Mouse (Mus musculus): Measurements from ENCODE around the gene Zbtb46. TPM values are rescaled to one million over a fixed set of nuclear protein-coding genes. Genes with fewer than 3 reads are reported as not detected.

The Zbtb46 gene
- polyA plus RNA-seq, 2 experiments: 5.3 to 6.8 TPM

DNA sequence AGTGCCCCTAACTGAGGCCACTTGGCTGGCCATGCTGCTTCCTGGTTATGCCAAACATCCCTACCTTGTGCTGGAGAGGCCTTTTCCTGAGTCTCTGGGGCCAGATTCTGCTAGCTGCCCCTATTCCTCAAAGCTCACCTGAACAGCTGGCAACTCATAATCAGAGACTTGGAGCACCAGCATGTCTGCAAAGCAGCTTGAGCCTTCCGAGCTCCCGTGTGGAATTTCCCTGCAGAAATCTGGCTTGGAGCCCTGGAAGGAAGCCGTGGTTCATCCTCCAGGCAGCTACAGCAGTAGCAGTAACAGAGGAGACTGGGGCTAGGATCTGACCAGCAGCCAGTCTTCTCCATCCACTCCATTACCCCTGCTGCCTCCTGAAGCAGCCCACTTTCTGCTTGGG is 73.3 kb downstream of the Zbtb46 start:
- no peak overlapping the region for H3K4me3 ChIP-seq (ENCODE audit: insufficient read depth in 1 of 2, low read depth in 2 of 2, low read length in 2 of 2)
- H3K36me3 ChIP-seq (replicated peaks; ENCODE audit: control insufficient read depth, insufficient read depth, low read depth): peaks cover 8% of the 10 kb centered on the region
- no peaks in the 10 kb centered on the region for H3K9me3 ChIP-seq (ENCODE audit: control insufficient read depth, low read length)
- H3K4me2 ChIP-seq (ENCODE audit: low read depth): no peak overlapping the region
- WGBS (ENCODE audit: insufficient replicate concordance): 82% methylated on average over 3 of the region's 3 CpGs
- H3K4me1 ChIP-seq (replicated peaks; ENCODE audit: control insufficient read depth in 2 of 2, insufficient read depth in 2 of 2, low read length in 1 of 2): no peaks in the 10 kb centered on the region
- ATAC-seq (ENCODE audit: insufficient read depth): no peak
- H3K27ac ChIP-seq: no peak overlapping the region
- H3K27me3 ChIP-seq (ENCODE audit: control insufficient read depth, insufficient read depth, low read length): no peaks in the 10 kb centered on the region
- no peak for DNase-seq (ENCODE audit: low read depth in 3 of 3, low spot score in 3 of 3)
- H3K9ac ChIP-seq (replicated peaks): no peak overlapping the region
- TF ChIP-seq EP300 (IDR thresholded peaks at IDR 0.05; ENCODE audit: low read depth) (no peak), CTCF (IDR thresholded peaks at IDR 0.05; ENCODE audit: low read depth) (no peak)

DNA sequence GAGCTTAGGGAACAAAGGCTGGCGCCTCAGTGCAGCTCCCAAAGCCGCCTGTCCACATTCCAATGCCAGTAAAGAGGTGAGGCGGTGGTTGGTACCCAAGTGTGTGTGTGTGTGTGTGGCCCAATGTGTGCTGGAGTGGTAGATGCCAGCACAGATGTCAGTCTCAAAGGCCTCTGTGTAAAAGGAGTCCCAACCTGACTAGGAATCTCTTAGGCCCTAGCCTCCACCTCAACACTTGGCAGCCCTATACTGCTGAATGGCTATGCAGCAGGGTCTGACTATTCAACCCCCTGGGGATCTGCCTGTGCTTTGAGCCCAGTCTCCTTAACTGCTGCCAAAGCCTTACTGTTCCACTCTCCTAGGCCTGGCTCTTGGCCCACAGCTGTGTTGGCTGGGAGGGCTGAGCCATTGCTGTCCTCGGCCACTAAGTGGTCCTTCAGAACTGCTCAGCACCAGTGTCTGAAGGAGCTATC is 74.3 kb downstream of the Zbtb46 start:
- Histone ChIP-seq H3K4me1 (replicated peaks; ENCODE audit: control insufficient read depth in 2 of 2, insufficient read depth in 2 of 2, low read length in 1 of 2) (no peaks in the 10 kb centered on the region), H3K9me3 (ENCODE audit: control insufficient read depth, low read length) (no peaks in the 10 kb centered on the region), H3K27me3 (ENCODE audit: control insufficient read depth, insufficient read depth, low read length) (no peaks in the 10 kb centered on the region), H3K4me2 (ENCODE audit: low read depth) (no peak overlapping the region), H3K36me3 (replicated peaks; ENCODE audit: control insufficient read depth, insufficient read depth, low read depth) (peaks cover 15% of the 10 kb centered on the region), H3K27ac (no peak overlapping the region), H3K4me3 (ENCODE audit: insufficient read depth in 1 of 2, low read depth in 2 of 2, low read length in 2 of 2) (no peak overlapping the region), H3K9ac (replicated peaks) (no peak overlapping the region)
- no peak for TF ChIP-seq CTCF (IDR thresholded peaks at IDR 0.05; ENCODE audit: low read depth)
- TF ChIP-seq EP300 (IDR thresholded peaks at IDR 0.05; ENCODE audit: low read depth): no peak
- WGBS (ENCODE audit: insufficient replicate concordance): 82% methylated on average over 4 of the region's 4 CpGs
- DNase-seq (ENCODE audit: low read depth in 3 of 3, low spot score in 3 of 3): no peak
- ATAC-seq (ENCODE audit: insufficient read depth): no peak

DNA sequence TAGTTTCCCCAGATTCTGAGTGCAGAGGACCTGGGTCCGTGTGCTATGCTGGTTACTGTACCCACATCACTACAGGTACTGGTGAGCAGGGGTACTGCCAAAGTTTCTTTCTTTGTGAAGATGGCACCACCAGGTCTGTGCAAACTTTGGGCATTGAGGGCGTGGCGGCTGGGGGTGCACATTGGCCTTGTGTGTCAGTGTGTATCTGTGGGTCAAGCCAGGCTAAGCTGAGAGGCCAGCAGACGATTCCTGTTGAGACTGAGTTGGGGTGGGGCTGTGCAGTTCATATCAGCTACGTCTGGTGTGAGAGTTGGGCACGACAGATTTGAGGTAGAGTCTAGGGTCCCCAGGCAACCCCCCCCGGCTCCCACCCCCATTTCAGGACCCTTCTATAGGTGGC is 74.8 kb downstream of the Zbtb46 start:
- peaks cover 19% of the 10 kb centered on the region for H3K36me3 ChIP-seq (replicated peaks; ENCODE audit: control insufficient read depth, insufficient read depth, low read depth)
- no peak overlapping the region for H3K27ac ChIP-seq
- no peaks in the 10 kb centered on the region for H3K9me3 ChIP-seq (ENCODE audit: control insufficient read depth, low read length)
- no peak for DNase-seq (ENCODE audit: low read depth in 3 of 3, low spot score in 3 of 3)
- 69% methylated on average over 7 of the region's 7 CpGs for WGBS (ENCODE audit: insufficient replicate concordance)
- ATAC-seq (ENCODE audit: insufficient read depth): no peak
- no peak overlapping the region for H3K4me2 ChIP-seq (ENCODE audit: low read depth)
- no peaks in the 10 kb centered on the region for H3K4me1 ChIP-seq (replicated peaks; ENCODE audit: control insufficient read depth in 2 of 2, insufficient read depth in 2 of 2, low read length in 1 of 2)
- H3K27me3 ChIP-seq (ENCODE audit: control insufficient read depth, insufficient read depth, low read length): no peaks in the 10 kb centered on the region
- no peak overlapping the region for H3K4me3 ChIP-seq (ENCODE audit: insufficient read depth in 1 of 2, low read depth in 2 of 2, low read length in 2 of 2)
- TF ChIP-seq EP300 (IDR thresholded peaks at IDR 0.05; ENCODE audit: low read depth) (no peak), CTCF (IDR thresholded peaks at IDR 0.05; ENCODE audit: low read depth) (no peak)
- no peak overlapping the region for H3K9ac ChIP-seq (replicated peaks)

DNA sequence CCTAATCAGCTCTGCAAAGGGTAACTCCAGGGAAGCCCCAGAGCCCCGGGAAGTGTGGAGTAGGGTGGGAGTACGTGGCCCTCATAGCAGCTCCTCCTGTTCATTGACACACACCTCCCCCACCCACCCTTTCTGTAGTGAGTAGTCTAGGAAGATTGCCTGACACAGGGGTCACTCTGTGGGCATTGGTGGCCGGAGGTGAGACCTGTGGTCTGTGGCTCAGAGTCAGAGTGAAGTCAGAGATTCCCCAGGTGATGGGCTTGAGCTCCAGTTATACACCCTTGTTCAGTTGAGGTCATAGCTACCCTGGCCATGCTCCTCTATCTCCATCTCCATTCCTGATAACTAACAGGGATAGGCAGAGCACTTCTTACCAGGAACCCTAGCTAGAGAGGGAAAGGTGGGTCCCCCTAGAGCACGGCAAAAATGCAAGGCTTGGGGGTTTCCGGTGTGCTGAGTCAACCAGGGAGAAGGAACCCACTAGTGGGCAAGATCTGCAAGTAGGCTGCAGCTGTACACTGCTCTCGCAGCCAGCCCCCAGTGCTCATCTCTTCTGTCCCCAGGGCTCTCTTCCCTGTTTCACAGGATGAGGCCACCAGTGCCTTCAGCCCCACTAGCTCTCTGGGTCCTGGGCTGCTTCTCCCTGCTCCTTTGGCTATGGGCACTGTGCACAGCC is 77.5 kb downstream of the Zbtb46 start:
- H3K27ac ChIP-seq: no peak overlapping the region
- H3K4me2 ChIP-seq (ENCODE audit: low read depth): no peak overlapping the region
- TF ChIP-seq EP300 (IDR thresholded peaks at IDR 0.05; ENCODE audit: low read depth) (no peak), CTCF (IDR thresholded peaks at IDR 0.05; ENCODE audit: low read depth) (no peak)
- H3K36me3 ChIP-seq (replicated peaks; ENCODE audit: control insufficient read depth, insufficient read depth, low read depth): peaks cover 24% of the 10 kb centered on the region
- H3K4me1 ChIP-seq (replicated peaks; ENCODE audit: control insufficient read depth in 2 of 2, insufficient read depth in 2 of 2, low read length in 1 of 2): 0 out of 4 replicates have a peak, but pooled peaks cover 0 to 2% of the 10 kb centered on the region in 2 experiments
- ATAC-seq (ENCODE audit: insufficient read depth): no peak
- H3K27me3 ChIP-seq (ENCODE audit: control insufficient read depth, insufficient read depth, low read length): no peaks in the 10 kb centered on the region
- H3K4me3 ChIP-seq (ENCODE audit: insufficient read depth in 1 of 2, low read depth in 2 of 2, low read length in 2 of 2): no peak overlapping the region
- WGBS (ENCODE audit: insufficient replicate concordance): 72% methylated on average over 6 of the region's 6 CpGs
- no peak for DNase-seq (ENCODE audit: low read depth in 3 of 3, low spot score in 3 of 3)
- H3K9ac ChIP-seq (replicated peaks): no peak overlapping the region
- no peaks in the 10 kb centered on the region for H3K9me3 ChIP-seq (ENCODE audit: control insufficient read depth, low read length)

DNA sequence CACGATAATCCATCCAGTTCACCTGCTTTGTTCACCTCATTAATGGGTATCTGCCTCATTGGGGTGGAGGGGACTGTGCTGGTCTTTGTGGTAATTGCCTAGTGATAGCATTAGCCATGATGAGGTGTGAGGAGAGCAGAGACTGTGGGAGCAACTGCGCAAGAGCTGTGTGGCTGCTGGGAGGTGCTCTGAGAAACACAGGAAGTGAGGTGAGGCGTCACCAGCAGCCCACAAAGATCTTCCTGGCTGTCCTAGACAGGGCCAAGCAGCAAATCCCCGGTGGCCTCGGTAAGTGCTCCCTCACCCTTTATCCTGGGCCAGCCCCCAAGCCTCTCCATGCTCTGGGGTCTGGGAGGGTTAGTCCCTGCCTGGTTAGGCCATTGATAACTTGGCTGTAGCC is 78.1 kb downstream of the Zbtb46 start:
- Histone ChIP-seq H3K9ac (replicated peaks) (no peak overlapping the region), H3K4me3 (ENCODE audit: insufficient read depth in 1 of 2, low read depth in 2 of 2, low read length in 2 of 2) (no peak overlapping the region), H3K27ac (no peak overlapping the region), H3K4me2 (ENCODE audit: low read depth) (no peak overlapping the region), H3K4me1 (replicated peaks; ENCODE audit: control insufficient read depth in 2 of 2, insufficient read depth in 2 of 2, low read length in 1 of 2) (0 out of 4 replicates have a peak, but pooled peaks cover 0 to 2% of the 10 kb centered on the region in 2 experiments), H3K27me3 (ENCODE audit: control insufficient read depth, insufficient read depth, low read length) (no peaks in the 10 kb centered on the region), H3K9me3 (ENCODE audit: control insufficient read depth, low read length) (no peaks in the 10 kb centered on the region), H3K36me3 (replicated peaks; ENCODE audit: control insufficient read depth, insufficient read depth, low read depth) (peaks cover 24% of the 10 kb centered on the region)
- 65% methylated on average over 5 of the region's 5 CpGs for WGBS (ENCODE audit: insufficient replicate concordance)
- TF ChIP-seq EP300 (IDR thresholded peaks at IDR 0.05; ENCODE audit: low read depth) (no peak), CTCF (IDR thresholded peaks at IDR 0.05; ENCODE audit: low read depth) (no peak)
- no peak for DNase-seq (ENCODE audit: low read depth in 3 of 3, low spot score in 3 of 3)
- no peak for ATAC-seq (ENCODE audit: insufficient read depth)
